10 mouse cellular contexts compared by ENCODE assay signal in the genomic region with DNA sequence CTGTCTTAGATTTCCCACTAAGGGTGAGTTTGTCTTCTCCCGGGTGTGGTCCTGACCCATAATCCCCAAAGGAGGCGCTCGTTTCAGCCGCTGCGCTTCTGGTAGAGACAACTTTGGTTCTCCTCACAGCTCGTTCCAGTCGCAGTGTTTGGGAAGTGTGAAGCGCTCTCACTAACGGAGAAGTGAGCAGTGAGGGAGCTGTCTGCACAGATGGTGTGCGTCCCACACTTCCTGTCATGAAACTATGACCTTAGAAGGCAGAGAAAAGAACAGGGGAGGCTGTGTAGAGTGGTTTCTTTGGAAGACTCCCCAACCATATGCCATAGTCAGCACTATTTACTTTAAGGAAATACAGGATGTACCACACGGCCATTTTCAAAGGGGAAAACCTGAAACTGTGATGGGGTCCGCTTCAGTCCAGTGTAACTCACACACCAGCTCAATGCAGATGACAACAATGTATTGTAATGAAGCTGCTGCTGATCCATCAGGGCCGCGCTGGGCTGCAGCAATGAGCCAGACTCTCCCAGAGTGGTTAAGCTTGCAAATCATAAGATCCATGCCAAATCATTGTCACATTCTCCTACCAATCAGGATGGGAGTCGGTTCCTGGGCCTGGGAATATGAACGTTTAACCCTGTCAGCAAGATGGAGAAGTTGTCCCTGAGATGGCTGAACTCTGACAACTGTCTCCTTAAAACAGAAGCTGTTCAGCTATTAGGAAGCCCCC. TPM values are rescaled to one million over a fixed set of nuclear protein-coding genes. Genes with fewer than 3 reads are reported as not detected.
DNase-seq lines count a peak whose midpoint lies in the region; ATAC-seq and TF ChIP-seq lines count a peak whose summit lies in the region.
"Had no signal": no experiment of that assay in that cellular context is flagged by ENCODE, and none has a peak within 500 bp of the region (broad histone marks: within the 10 kb centered on the region; RNA-seq: fewer than 3 reads in every experiment).

No protein-coding gene starts in this region.

- WGBS in kidney, adult 2 months = 61% methylated on average over 16 of the region's 16 CpGs
- WGBS in forebrain, postnatal 0 days = 57% methylated on average over 16 of the region's 16 CpGs
- 90% methylated on average over 16 of the region's 16 CpGs for WGBS in thymus, adult 2 months

- ATAC-seq in forebrain, postnatal 0 days = peak; percentile 93

- H3K4me3 ChIP-seq in kidney, adult 2 months (ENCODE audit: insufficient read depth, low read depth, low read length) = no peak overlapping the region
- H3K4me3 ChIP-seq in ES-E14 (ENCODE audit: insufficient read depth in 1 of 2, low read depth in 1 of 2, low read length in 2 of 2, poor library complexity in 1 of 2, severe bottlenecking in 1 of 2) = no peak overlapping the region
- H3K4me3 ChIP-seq in forebrain, postnatal 0 days (ENCODE audit: low read depth, low read length) = no peak overlapping the region
- no peak overlapping the region for H3K4me3 ChIP-seq in thymus, adult 2 months (ENCODE audit: control insufficient read depth, insufficient read depth, low read length)

- no peak for TF ChIP-seq POLR2A in kidney, adult 2 months (IDR thresholded peaks at IDR 0.05; ENCODE audit: low read depth, low read length)
- no peak for TF ChIP-seq POLR2A in thymus, adult 2 months (IDR thresholded peaks at IDR 0.05; ENCODE audit: control insufficient read depth, extremely low read depth, insufficient read depth, low read length, poor library complexity)

- H3K36me3 ChIP-seq in kidney, adult 2 months (ENCODE audit: control insufficient read depth, insufficient read depth, low read length) = peaks cover 6% of the 10 kb centered on the region; the same call in 1 of the 2 replicates
- peaks cover 2% of the 10 kb centered on the region; the same call in 1 of the 2 replicates for H3K36me3 ChIP-seq in ES-E14 (ENCODE audit: control insufficient read depth, insufficient read depth, low read length, poor library complexity, severe bottlenecking)
- H3K36me3 ChIP-seq in forebrain, postnatal 0 days (ENCODE audit: insufficient read depth) = peaks cover 17% of the 10 kb centered on the region
- H3K36me3 ChIP-seq in thymus, adult 2 months (ENCODE audit: control insufficient read depth, insufficient read depth, low read length) = no peaks in the 10 kb centered on the region

- TF ChIP-seq CTCF in kidney, adult 2 months (conservative IDR thresholded peaks at IDR 0.05; ENCODE audit: insufficient read depth, insufficient read length, low read depth, low read length) = no peak
- 0 out of 2 replicates have a peak, but pooled peaks have one; percentile 24 for TF ChIP-seq CTCF in forebrain, postnatal 0 days (IDR thresholded peaks at IDR 0.05; ENCODE audit: low read depth)
- no peak for TF ChIP-seq CTCF in thymus, adult 2 months (IDR thresholded peaks at IDR 0.05; ENCODE audit: borderline replicate concordance, control insufficient read depth, extremely low read depth, insufficient read depth, low read length, poor library complexity)

- no peaks in the 10 kb centered on the region for H3K9me3 ChIP-seq in ES-E14 (ENCODE audit: control insufficient read depth, insufficient read depth, low read depth, low read length)
- no peaks in the 10 kb centered on the region for H3K9me3 ChIP-seq in forebrain, postnatal 0 days (ENCODE audit: low read length)

- peak; percentile 20 for DNase-seq in kidney, adult 2 months
- no peak for DNase-seq in kidney, postnatal 25 days
- no peak for DNase-seq in ES-E14 (ENCODE audit: low read depth, low spot score)
- peak; percentile 55 for DNase-seq in forebrain, postnatal 0 days
- DNase-seq in left cerebral cortex, postnatal 14 days (ENCODE audit: low spot score in 2 of 2) = peak; percentile 58 to 61
- no peak for DNase-seq in thymus, adult 2 months
- DNase-seq in adrenal gland, adult 18-20 months (ENCODE audit: low spot score in 2 of 2) = no peak
- DNase-seq: adrenal gland, adult 8-10 months; cerebellum, adult 9-10 months had no signal

- H3K4me2 ChIP-seq in forebrain, postnatal 0 days (ENCODE audit: low read depth) = no peak overlapping the region

- no peak overlapping the region for H3K9ac ChIP-seq in ES-E14 (ENCODE audit: insufficient read depth, low read depth, low read length, poor library complexity, severe bottlenecking)
- no peak overlapping the region for H3K9ac ChIP-seq in forebrain, postnatal 0 days

- H3K27me3 ChIP-seq in kidney, adult 2 months (replicated peaks; ENCODE audit: control insufficient read depth, insufficient read depth, low read length) = no peaks in the 10 kb centered on the region
- H3K27me3 ChIP-seq in forebrain, postnatal 0 days (ENCODE audit: insufficient read depth, low read length) = no peaks in the 10 kb centered on the region
- no peaks in the 10 kb centered on the region for H3K27me3 ChIP-seq in thymus, adult 2 months (ENCODE audit: control insufficient read depth, insufficient read depth, low read length)

- in situ Hi-C loops in ES-E14 (cut with MboI; ENCODE audit: low sequenced_read_pairs in 2 of 2, unreplicated experiment in 2 of 2) = no loop called here

- intact Hi-C loops in left cerebral cortex, postnatal 14 days (cut with DNase I) = no loop called here

- no peaks in the 10 kb centered on the region for H3K4me1 ChIP-seq in kidney, adult 2 months (ENCODE audit: control insufficient read depth, insufficient read depth, low read length)
- 0 out of 4 replicates have a peak, but pooled peaks cover 0 to 2% of the 10 kb centered on the region in 2 experiments for H3K4me1 ChIP-seq in ES-E14 (ENCODE audit: control insufficient read depth in 2 of 2, insufficient read depth in 2 of 2, low read length in 2 of 2, poor library complexity in 1 of 2)
- H3K4me1 ChIP-seq in forebrain, postnatal 0 days (ENCODE audit: insufficient read depth) = no peaks in the 10 kb centered on the region
- no peaks in the 10 kb centered on the region for H3K4me1 ChIP-seq in thymus, adult 2 months (replicated peaks; ENCODE audit: control insufficient read depth, insufficient read depth, low read length)

- H3K27ac ChIP-seq in kidney, adult 2 months (ENCODE audit: insufficient read depth, low read depth, low read length) = peak overlapping the region; percentile 17; the same call in 1 of the 2 replicates
- no peak overlapping the region for H3K27ac ChIP-seq in ES-E14 (ENCODE audit: insufficient read depth, low read depth, low read length, poor library complexity, severe bottlenecking)
- no peak overlapping the region for H3K27ac ChIP-seq in forebrain, postnatal 0 days (ENCODE audit: low read depth, low read length)
- no peak overlapping the region for H3K27ac ChIP-seq in thymus, adult 2 months (ENCODE audit: control insufficient read depth, insufficient read depth, low read length)

TF ChIP-seq in ES-E14, 5 proteins besides CTCF, POLR2A, EP300 and RAD21:
- TF ChIP-seq MAFK (IDR thresholded peaks at IDR 0.05; ENCODE audit: insufficient read depth, low read depth, low read length) = peak; percentile 24; the same call in 1 of the 2 replicates
- no peak for TF ChIP-seq ZNF384 (IDR thresholded peaks at IDR 0.05; ENCODE audit: low read depth, low read length)

RNA-seq across cellular contexts. Expression of a gene that starts 28.9 kb away (rescaled TPM):
- 0.31 and 0.47 TPM in 2 replicates for polyA plus RNA-seq in kidney, adult 2 months (2012; rRNA removed)
- total RNA-seq in ES-E14 (2012; rRNA removed) = 0.11 and 0.36 TPM in 2 replicates
- total RNA-seq in forebrain, postnatal 0 days (2014; rRNA removed) = 0.23 and 0.62 TPM in 2 replicates
- polyA plus RNA-seq in forebrain, postnatal 0 days (2015; fragmentation: Nextera tagmentation; extraction: Ambion mirVana) = 0.11 and 0.23 TPM in 2 replicates
- under 1 TPM in 1 of 2 experiments, not detected in 1; 0.25 TPM for total RNA-seq in left cerebral cortex, postnatal 14 days (2021)
- 0.05 TPM in 1 of 2 replicates, not detected in the other for polyA plus RNA-seq in thymus, adult 2 months (2012; rRNA removed)
- total RNA-seq in adrenal gland, adult 18-20 months (2021) = not detected
- total RNA-seq: megakaryocyte progenitor cell, adult 5-6 weeks had no signal

RNA-seq across cellular contexts. Expression of a gene that starts 36.8 kb away (rescaled TPM):
- 6.5 and 7.0 TPM in 2 replicates for polyA plus RNA-seq in kidney, adult 2 months (2012; rRNA removed)
- 17.9 and 19.6 TPM in 2 replicates for total RNA-seq in ES-E14 (2012; rRNA removed)
- total RNA-seq in forebrain, postnatal 0 days (2014; rRNA removed) = 10.1 and 14.6 TPM in 2 replicates
- 6.6 and 14.8 TPM in 2 replicates for polyA plus RNA-seq in forebrain, postnatal 0 days (2015; fragmentation: Nextera tagmentation; extraction: Ambion mirVana)
- 10 to 100 TPM; 31.0 to 33.7 TPM for total RNA-seq in left cerebral cortex, postnatal 14 days (2021)
- polyA plus RNA-seq in thymus, adult 2 months (2012; rRNA removed) = 2.3 TPM in 2 replicates
- 10 to 100 TPM; 13.7 to 14.2 TPM for total RNA-seq in adrenal gland, adult 18-20 months (2021)

Comparison
In these comparisons a context has a peak if more than half of its experiments do, and no peak if none do; other contexts are left out.
1. DNase-seq: peak in kidney, adult 2 months (single experiment), forebrain, postnatal 0 days (single experiment) and left cerebral cortex, postnatal 14 days (2 of 2); none in kidney, postnatal 25 days (0 of 2), ES-E14 (single experiment), thymus, adult 2 months (single experiment) and adrenal gland, adult 18-20 months (0 of 2).